16 mouse cellular contexts compared by ENCODE assay signal in genomic region chr13:51004827-51005226, GRCm38 (mm10).
"Had no signal": no experiment of that assay in that cellular context is flagged by ENCODE, and none has a peak within 500 bp of the region (broad histone marks: within the 10 kb centered on the region; RNA-seq: fewer than 3 reads in every experiment).

No protein-coding gene starts in this region.

- H3K36me3 ChIP-seq: neural tube, embryonic 13.5 days; neural tube, embryonic 15.5 days; stomach, embryonic 15.5 days had no signal

- H3K4me1 ChIP-seq: neural tube, embryonic 13.5 days; neural tube, embryonic 15.5 days; stomach, embryonic 15.5 days had no signal

- H3K27me3 ChIP-seq: neural tube, embryonic 13.5 days; neural tube, embryonic 15.5 days; stomach, embryonic 15.5 days had no signal

- H3K4me3 ChIP-seq: neural tube, embryonic 13.5 days; neural tube, embryonic 15.5 days; stomach, embryonic 15.5 days had no signal

- H3K27ac ChIP-seq: neural tube, embryonic 13.5 days; neural tube, embryonic 15.5 days; stomach, embryonic 15.5 days; stomach, postnatal 0 days had no signal

- H3K4me2 ChIP-seq: neural tube, embryonic 13.5 days; neural tube, embryonic 15.5 days; stomach, embryonic 15.5 days had no signal

- DNase-seq: retina, postnatal 1 day; right cerebral cortex, adult 18-20 months; right cerebral cortex, postnatal 14 days; right cerebral cortex, postnatal 25 days; right cerebral cortex, postnatal 4 days; spleen, adult 18-20 months; thymus, adult 18-20 months; thymus, adult 2 months; thymus, postnatal 14 days; thymus, postnatal 25 days; thymus, postnatal 36 days; thymus, postnatal 4 days had no signal

- H3K9ac ChIP-seq: neural tube, embryonic 13.5 days; neural tube, embryonic 15.5 days; stomach, embryonic 15.5 days had no signal

- H3K9me3 ChIP-seq: neural tube, embryonic 13.5 days; neural tube, embryonic 15.5 days; stomach, embryonic 15.5 days had no signal
